Mouse (Mus musculus) MEL (cell line): Measurements from ENCODE around the gene Rnd2. TPM values are rescaled to one million over a fixed set of nuclear protein-coding genes. Genes with fewer than 3 reads are reported as not detected.

Experiments used
- DNase-seq: peaks from one replicate; pipeline ENCODE4 v3.0.0; 2011; ENCODE audit warnings: low read depth, low spot score
- H3K27ac ChIP-seq: 2 replicates; pipeline ENCODE4 v1.5.1; 2012; ENCODE audit warnings: low read depth, mild to moderate bottlenecking, control low read depth, low read length, moderate library complexity; ENCODE audit not compliant: control insufficient read depth
- H3K27me3 ChIP-seq, 2 experiments: fragments of 150-350 bp in 1 of 2; sonication (generic) in 1 of 2; 2 replicates each; pipeline ENCODE4 v1.6.1; 2012; ENCODE audit warnings: low read length in 2 of 2, mild to moderate bottlenecking in 2 of 2, improper control_type of control experiment in 1 of 2, moderate library complexity in 1 of 2; ENCODE audit not compliant: insufficient read depth in 2 of 2, control insufficient read depth in 1 of 2
- H3K36me3 ChIP-seq, 2 experiments: 2 replicates each; pipeline ENCODE4 v1.6.1; 2012 to 2014; ENCODE audit warnings: low read length in 2 of 2, improper control_type of control experiment in 1 of 2, inconsistent platforms in 1 of 2, mild to moderate bottlenecking in 1 of 2; ENCODE audit not compliant: insufficient read depth in 2 of 2, control insufficient read depth in 1 of 2
- H3K4me1 ChIP-seq, 2 experiments: fragments of 150-350 bp in 1 of 2; sonication (generic) in 1 of 2; 2 replicates each; pipeline ENCODE4 v1.6.1; 2012; ENCODE audit warnings: low read length in 2 of 2, improper control_type of control experiment in 1 of 2, mild to moderate bottlenecking in 1 of 2; ENCODE audit not compliant: insufficient read depth in 2 of 2, control insufficient read depth in 1 of 2
- H3K4me3 ChIP-seq, 2 experiments: fragments of 150-350 bp in 1 of 2; sonication (generic) in 1 of 2; 2 replicates each; pipeline ENCODE4 v1.5.1; 2012; ENCODE audit warnings: low read depth in 2 of 2, low read length in 2 of 2, mild to moderate bottlenecking in 2 of 2, moderate library complexity in 2 of 2, control low read depth in 1 of 2, improper control_type of control experiment in 1 of 2; ENCODE audit not compliant: control insufficient read depth in 1 of 2, insufficient read depth in 1 of 2
- H3K79me2 ChIP-seq: 2 replicates; pipeline ENCODE4 v1.6.1; 2012; ENCODE audit warnings: mild to moderate bottlenecking, low read length, moderate library complexity; ENCODE audit not compliant: control insufficient read depth, poor library complexity, insufficient read depth
- H3K9ac ChIP-seq: 2 replicates; pipeline ENCODE4 v1.6.1; 2012; ENCODE audit warnings: low read depth, mild to moderate bottlenecking, control low read depth, low read length, moderate library complexity; ENCODE audit not compliant: control insufficient read depth, poor library complexity, severe bottlenecking
- H3K9me3 ChIP-seq: fragments of 150-350 bp; sonication (generic); replicated peaks from 2 replicates; pipeline ENCODE4 v1.6.1; 2012; ENCODE audit warnings: mild to moderate bottlenecking, low read length, improper control_type of control experiment, moderate library complexity; ENCODE audit not compliant: insufficient read depth
- CHD1 ChIP-seq: IDR thresholded peaks from 2 replicates; pipeline ENCODE4 v1.6.1; 2012; ENCODE audit warnings: low read depth, mild to moderate bottlenecking, inconsistent platforms, low read length, improper control_type of control experiment
- CHD2 ChIP-seq: IDR thresholded peaks from 2 replicates; pipeline ENCODE4 v1.6.1; 2011; ENCODE audit warnings: low read length, improper control_type of control experiment
- CTCF ChIP-seq, 3 experiments: IDR thresholded peaks in 2 of 3; conservative IDR thresholded peaks in 1 of 3; 2 replicates each; pipeline ENCODE4 v1.5.1; 2011 to 2012; ENCODE audit warnings: low read length in 3 of 3, low read depth in 2 of 3, mild to moderate bottlenecking in 2 of 3, improper control_type of control experiment in 1 of 3, inconsistent platforms in 1 of 3, mixed read lengths in 1 of 3, moderate library complexity in 1 of 3; ENCODE audit not compliant: control insufficient read depth in 1 of 3, insufficient read depth in 1 of 3, poor library complexity in 1 of 3, severe bottlenecking in 1 of 3
- E2F4 ChIP-seq: IDR thresholded peaks from 2 replicates; pipeline ENCODE4 v1.6.1; 2011; ENCODE audit warnings: low read depth, low read length, improper control_type of control experiment, borderline replicate concordance
- ELF1 ChIP-seq: IDR thresholded peaks from 2 replicates; pipeline ENCODE4 v1.6.1; 2014; ENCODE audit warnings: low read depth, mild to moderate bottlenecking, inconsistent platforms, low read length, improper control_type of control experiment, moderate library complexity
- EP300 ChIP-seq, 2 experiments: IDR thresholded peaks; 2 replicates each; pipeline ENCODE4 v1.6.1; 2011; ENCODE audit warnings: improper control_type of control experiment in 2 of 2, low read length in 2 of 2, low read depth in 1 of 2, mild to moderate bottlenecking in 1 of 2
- ETS1 ChIP-seq: IDR thresholded peaks from 2 replicates; pipeline ENCODE4 v1.6.1; 2012; ENCODE audit warnings: low read depth, mild to moderate bottlenecking, inconsistent platforms, low read length, improper control_type of control experiment, moderate library complexity
- HCFC1 ChIP-seq: IDR thresholded peaks from 2 replicates; pipeline ENCODE4 v1.6.1; 2012; ENCODE audit warnings: low read depth, mild to moderate bottlenecking, inconsistent platforms, low read length, improper control_type of control experiment, moderate library complexity
- JUND ChIP-seq: IDR thresholded peaks from 2 replicates; pipeline ENCODE4 v1.6.1; 2011; ENCODE audit warnings: low read depth, mild to moderate bottlenecking, improper control_type of control experiment, low read length
- KAT2A ChIP-seq: conservative IDR thresholded peaks from 2 replicates; pipeline ENCODE4 v1.6.1; 2012; ENCODE audit warnings: low read depth, low read length, improper control_type of control experiment, inconsistent platforms
- MAFK ChIP-seq: IDR thresholded peaks from 2 replicates; pipeline ENCODE4 v1.6.1; 2011; ENCODE audit warnings: low read depth, mild to moderate bottlenecking, low read length, improper control_type of control experiment, borderline replicate concordance
- MAX ChIP-seq: IDR thresholded peaks from 2 replicates; pipeline ENCODE4 v1.6.1; 2011; ENCODE audit warnings: low read length, improper control_type of control experiment
- MAZ ChIP-seq: IDR thresholded peaks from 2 replicates; pipeline ENCODE4 v1.6.1; 2012; ENCODE audit warnings: low read depth, mild to moderate bottlenecking, inconsistent platforms, low read length, improper control_type of control experiment
- MXI1 ChIP-seq: IDR thresholded peaks from 2 replicates; pipeline ENCODE4 v1.6.1; 2011; ENCODE audit warnings: mild to moderate bottlenecking, low read depth, low read length, improper control_type of control experiment
- MYB ChIP-seq: IDR thresholded peaks from 2 replicates; pipeline ENCODE4 v1.6.1; 2011; ENCODE audit warnings: mild to moderate bottlenecking, low read depth, low read length, improper control_type of control experiment
- MYC ChIP-seq: IDR thresholded peaks from 2 replicates; pipeline ENCODE4 v1.6.1; 2011; ENCODE audit warnings: low read depth, mild to moderate bottlenecking, low read length, improper control_type of control experiment, moderate library complexity
- NELFE ChIP-seq: IDR thresholded peaks from 2 replicates; pipeline ENCODE4 v1.6.1; 2011; ENCODE audit warnings: low read depth, low read length, improper control_type of control experiment
- NRF1 ChIP-seq: IDR thresholded peaks from 2 replicates; pipeline ENCODE4 v1.6.1; 2014; ENCODE audit warnings: low read depth, mild to moderate bottlenecking, inconsistent platforms, low read length, improper control_type of control experiment, moderate library complexity; ENCODE audit not compliant: poor library complexity, insufficient read depth, severe bottlenecking
- POLR2A ChIP-seq, 2 experiments: IDR thresholded peaks; 2 replicates each; pipeline ENCODE4 v1.6.1; 2011 to 2012; ENCODE audit warnings: low read length in 2 of 2, mild to moderate bottlenecking in 2 of 2, control low read depth in 1 of 2, improper control_type of control experiment in 1 of 2, low read depth in 1 of 2, moderate library complexity in 1 of 2; ENCODE audit not compliant: control insufficient read depth in 1 of 2, insufficient read depth in 1 of 2, poor library complexity in 1 of 2
- RCOR1 ChIP-seq: IDR thresholded peaks from 2 replicates; pipeline ENCODE4 v1.6.1; 2012; ENCODE audit warnings: low read depth, mild to moderate bottlenecking, inconsistent platforms, low read length, improper control_type of control experiment
- SIN3A ChIP-seq: IDR thresholded peaks from 2 replicates; pipeline ENCODE4 v1.6.1; 2012; ENCODE audit warnings: low read length, improper control_type of control experiment, inconsistent platforms
- SMC3 ChIP-seq: IDR thresholded peaks from 2 replicates; pipeline ENCODE4 v1.6.1; 2011; ENCODE audit warnings: low read depth, low read length, improper control_type of control experiment
- TBP ChIP-seq: IDR thresholded peaks from 2 replicates; pipeline ENCODE4 v1.8.0; 2011; ENCODE audit warnings: low read depth, low read length, improper control_type of control experiment
- TCF12 ChIP-seq: IDR thresholded peaks from 2 replicates; pipeline ENCODE4 v1.6.1; 2014; ENCODE audit warnings: low read depth, mild to moderate bottlenecking, inconsistent platforms, low read length, improper control_type of control experiment, moderate library complexity
- UBTF ChIP-seq: IDR thresholded peaks from 2 replicates; pipeline ENCODE4 v1.6.1; 2012; ENCODE audit warnings: low read depth, mild to moderate bottlenecking, inconsistent platforms, low read length, improper control_type of control experiment, moderate library complexity, borderline replicate concordance; ENCODE audit not compliant: insufficient read depth
- USF1 ChIP-seq: IDR thresholded peaks from 2 replicates; pipeline ENCODE4 v1.6.1; 2014; ENCODE audit warnings: low read depth, mild to moderate bottlenecking, inconsistent platforms, low read length, improper control_type of control experiment, moderate library complexity
- ZC3H11A ChIP-seq: IDR thresholded peaks from 2 replicates; pipeline ENCODE4 v1.6.1; 2012; ENCODE audit warnings: low read depth, mild to moderate bottlenecking, inconsistent platforms, low read length, improper control_type of control experiment
- ZMIZ1 ChIP-seq: IDR thresholded peaks from 2 replicates; pipeline ENCODE4 v1.6.1; 2012; ENCODE audit warnings: low read depth, mild to moderate bottlenecking, inconsistent platforms, low read length, improper control_type of control experiment, moderate library complexity
- ZNF384 ChIP-seq: IDR thresholded peaks from 2 replicates; pipeline ENCODE4 v1.6.1; 2012; ENCODE audit warnings: low read depth, mild to moderate bottlenecking, inconsistent platforms, low read length, improper control_type of control experiment
- polyA plus RNA-seq, 2 experiments: library from polyadenylated mRNA; stranded (reverse) in 1 of 2; unstranded in 1 of 2; fragments of >175 nt in 1 of 2; fragments of >200 nt in 1 of 2; gene quantifications; 2 replicates each; pipeline versions ENCODE4 v1.2.1 to v1.2.4; 2012; ENCODE audit warnings: low replicate concordance in 2 of 2, low read depth in 1 of 2; ENCODE audit not compliant: insufficient read length in 2 of 2, insufficient read depth in 1 of 2, missing spikeins in 1 of 2
- total RNA-seq: library from RNA; depleted of rRNA; stranded (reverse); fragments of 300-350 nt; gene quantifications from 2 replicates; pipeline ENCODE4 v1.2.3, GENCODE M21; 2012

The Rnd2 gene
- total and polyA plus RNA-seq, 3 experiments, result 4.2 to 18.6 TPM; not detected in 1

- 0 out of 2 replicates have a peak, but pooled peaks have one; percentile 34 for TF ChIP-seq MAZ
- TF ChIP-seq E2F4, result no peak
Observed at GRCm38 (mm10) chr11:101416433-101417100, 48.2 kb upstream of the Rnd2 start (continued).

GRCm38 (mm10) chr11:101417101-101417855, 47.5 kb upstream of the Rnd2 start, which contains the start of gene Aarsd1:
Gene Aarsd1, minus strand, starts transcription at chr11:101417615.
- Histone ChIP-seq H3K36me3 (peaks cover 2 to 19% of the 10 kb centered on the region in 2 experiments), H3K4me3 (peak within 1 kb of the TSS; percentile 86 to 89), H3K9me3 (no peaks in the 10 kb centered on the region), H3K79me2 (peaks cover 12% of the 10 kb centered on the region), H3K9ac (peak within 1 kb of the TSS; percentile 95), H3K27ac (peak within 1 kb of the TSS; percentile 85), H3K27me3 (no peaks in the 10 kb centered on the region), H3K4me1 (peaks cover 8 to 12% of the 10 kb centered on the region in 2 experiments)
- peak; percentile 96 for DNase-seq
- TF ChIP-seq CHD2 (no peak), ELF1 (no peak), USF1 (no peak), ZNF384 (no peak; the same call in 1 of the 2 replicates), SMC3 (no peak), MAZ (0 out of 2 replicates have a peak, but pooled peaks have one; percentile 15), KAT2A (peak; percentile 70; the same call in 1 of the 2 replicates), MAFK (no peak), ETS1 (peak; percentile 36; the same call in 1 of the 2 replicates), NELFE (peak; percentile 62; the same call in 1 of the 2 replicates), MYC (peak; percentile 77; the same call in 1 of the 2 replicates), ZC3H11A (no peak), HCFC1 (peak; percentile 90), CTCF (IDR thresholded peaks at IDR 0.05 in 2 of 3, conservative IDR thresholded peaks at IDR 0.05 in 1 of 3; ENCODE audit: control insufficient read depth in 1 of 3, insufficient read depth in 1 of 3, low read depth in 2 of 3, low read length in 3 of 3, poor library complexity in 1 of 3, severe bottlenecking in 1 of 3) (peak in 1 of 3 experiments; percentile 2; a peak in 1 of 6 replicates), JUND (0 out of 2 replicates have a peak, but pooled peaks have one; percentile 8), MYB (no peak), MAX (peak; percentile 35; the same call in 1 of the 2 replicates), POLR2A (IDR thresholded peaks at IDR 0.05; ENCODE audit: control insufficient read depth in 1 of 2, insufficient read depth in 1 of 2, low read depth in 1 of 2, low read length in 2 of 2, poor library complexity in 1 of 2) (peak; percentile 69 to 77), ZMIZ1 (peak; percentile 78; the same call in 1 of the 2 replicates), MXI1 (peak; percentile 86), TBP (peak; percentile 85; the same call in 1 of the 2 replicates), SIN3A (peak; percentile 86), EP300 (IDR thresholded peaks at IDR 0.05; ENCODE audit: low read depth in 1 of 2, low read length in 2 of 2) (peak in 1 of 2 experiments; percentile 35; a peak in 1 of 4 replicates), UBTF (no peak; the same call in 1 of the 2 replicates), NRF1 (peak; percentile 75), RCOR1 (no peak), E2F4 (peak; percentile 94; the same call in 1 of the 2 replicates), TCF12 (peak; percentile 66; the same call in 1 of the 2 replicates), CHD1 (no peak; the same call in 1 of the 2 replicates)
